Mouse (Mus musculus) megakaryocyte-erythroid progenitor cell, adult 5 weeks (primary cell): ENCODE results near the gene Gsdma. TPM values are rescaled to one million over a fixed set of nuclear protein-coding genes. Genes with fewer than 3 reads are reported as not detected.

Experiments used
- polyA plus RNA-seq: library from polyadenylated mRNA; stranded (reverse); fragments of >175 nt; gene quantifications from 2 replicates; pipeline ENCODE4 v1.2.3, GENCODE M21; 2012

Gene Gsdma
- 0.05 TPM in 1 of 2 replicates, not detected in the other for polyA plus RNA-seq

DNA sequence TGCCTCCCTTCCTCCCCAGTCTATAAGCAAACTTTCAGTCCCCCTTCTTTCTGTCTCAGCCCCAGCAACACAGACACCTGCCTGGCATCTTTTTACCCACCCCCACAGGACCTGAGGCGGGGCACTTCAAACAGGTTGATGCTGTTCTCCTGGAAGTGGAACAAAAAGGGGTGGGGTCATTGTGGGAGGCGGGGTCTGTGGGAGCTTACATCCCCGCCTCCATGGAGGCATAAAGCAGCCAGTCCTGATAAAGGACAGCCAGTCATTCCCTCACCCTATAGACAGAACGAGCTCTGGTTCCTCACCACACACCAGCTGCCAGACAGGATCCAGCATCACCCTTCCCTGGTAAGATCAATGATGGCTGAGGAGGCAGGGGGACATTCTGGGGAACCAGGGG, at the start of gene Gsdma:
Gene Gsdma (plus strand): TSS at position 261 of the 400 bp plus-strand sequence.

DNA sequence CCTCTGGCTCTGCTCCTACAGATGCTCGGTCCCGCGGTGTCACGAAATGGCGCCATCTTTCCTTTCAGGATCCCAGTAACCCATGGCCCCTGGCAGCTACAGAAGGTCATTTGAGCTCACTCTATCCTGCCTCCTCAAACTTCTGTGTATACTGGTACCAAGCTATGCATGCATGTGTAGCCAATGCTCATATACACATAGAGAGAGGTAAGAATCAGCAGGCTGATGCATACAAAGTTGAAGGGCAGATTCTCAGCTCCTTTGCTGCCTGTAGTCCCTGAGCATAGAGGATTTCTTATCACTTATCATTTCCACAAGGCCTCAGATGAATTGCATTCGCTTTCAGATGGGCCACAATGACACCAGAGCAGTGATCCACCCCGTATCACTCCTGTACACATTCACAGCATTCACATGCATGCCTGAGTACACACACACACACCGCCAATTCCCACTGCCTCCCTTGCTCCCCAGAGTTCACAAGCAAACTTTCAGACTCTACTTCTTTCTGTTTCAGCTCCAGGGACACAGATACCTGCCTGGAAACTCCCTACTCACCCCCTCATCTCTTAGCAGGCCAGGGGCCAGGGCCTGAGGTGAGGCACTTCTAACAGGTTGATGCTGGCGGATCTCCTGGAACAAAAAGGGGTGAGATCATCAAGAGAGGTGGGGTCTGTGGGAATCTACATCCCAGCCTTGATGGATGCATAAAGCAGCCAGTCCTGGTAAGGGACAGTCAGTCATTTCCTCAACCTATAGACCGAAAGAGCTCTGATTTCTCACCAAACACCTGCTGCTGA, 38.3 kb upstream of the Gsdma start, which contains the start of the genes Gm12355 and Gsdma3:
Gene Gm12355 (minus strand): TSS at position 51 of the 800 bp plus-strand sequence.
Gene Gsdma3 (plus strand): TSS at position 750 of the 800 bp plus-strand sequence.

DNA sequence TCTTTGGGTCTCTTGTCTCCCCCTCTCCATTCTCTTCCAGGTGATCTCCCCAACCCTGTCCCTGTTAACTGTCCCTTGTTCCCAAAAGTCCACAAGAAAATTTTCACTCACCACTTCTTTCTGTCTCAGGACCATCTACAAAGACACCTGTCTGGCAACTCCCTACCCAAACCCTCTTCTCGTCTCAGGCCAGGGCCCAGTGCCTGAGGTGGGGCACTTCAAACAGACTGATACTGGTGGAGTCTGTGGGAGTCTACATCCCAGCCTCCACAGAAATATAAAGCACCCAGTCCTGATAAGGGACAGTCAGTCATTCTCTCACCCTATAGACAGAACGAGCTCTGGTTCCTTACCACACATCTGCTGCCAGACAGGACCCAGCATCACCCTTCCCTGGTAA, 17.7 kb upstream of the Gsdma start, which contains the start of gene Gsdma2:
Gene Gsdma2 (plus strand): TSS at position 301 of the 400 bp plus-strand sequence.

DNA sequence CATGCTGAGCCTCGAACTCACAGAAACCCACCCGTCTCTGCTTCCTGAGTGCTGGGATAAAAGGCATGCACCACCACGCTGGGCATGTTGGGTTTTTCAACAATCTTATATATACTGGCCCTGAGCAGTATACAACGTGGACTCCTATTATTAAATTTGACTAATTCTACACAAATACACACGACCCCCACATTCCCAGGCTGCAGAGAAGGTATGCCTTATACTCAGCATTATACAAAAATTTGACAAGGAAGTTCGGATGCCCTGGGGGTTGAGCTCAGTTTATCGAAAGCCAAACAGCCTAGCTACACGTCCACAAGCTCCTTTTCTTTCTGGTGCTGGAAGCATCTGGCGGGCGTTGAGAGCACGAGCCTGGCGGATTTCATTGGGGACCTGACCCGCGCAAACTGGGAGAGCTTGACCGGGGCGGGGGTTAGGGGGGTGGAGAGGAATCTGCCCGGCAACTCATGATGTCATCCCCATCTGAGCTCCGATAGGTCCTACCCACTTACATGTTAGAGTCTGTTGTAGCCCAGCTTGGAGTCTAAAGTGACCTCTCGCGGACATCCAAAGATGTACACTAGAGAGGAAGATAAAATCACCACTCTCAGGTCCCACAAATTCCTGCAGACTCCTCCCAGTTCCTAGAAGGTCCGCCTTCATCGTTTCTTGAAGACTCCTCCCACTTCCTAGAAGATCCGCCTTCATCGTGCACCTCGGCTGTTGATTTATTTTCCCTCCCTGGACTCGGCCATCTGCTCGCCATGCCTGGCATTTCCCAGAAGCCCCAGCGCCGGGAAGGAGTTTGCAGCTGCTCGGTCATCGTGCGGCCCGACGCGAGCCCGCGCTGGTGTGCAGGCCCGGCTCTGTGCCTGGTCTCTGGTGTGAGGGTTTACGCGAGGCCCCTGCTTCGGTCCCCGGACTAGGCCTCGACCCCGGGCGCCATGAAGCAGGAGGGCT, 17.9 kb downstream of the Gsdma start, which contains the start of gene Psmd3:
Gene Psmd3 (plus strand): TSS at position 769 of the 960 bp plus-strand sequence.

DNA sequence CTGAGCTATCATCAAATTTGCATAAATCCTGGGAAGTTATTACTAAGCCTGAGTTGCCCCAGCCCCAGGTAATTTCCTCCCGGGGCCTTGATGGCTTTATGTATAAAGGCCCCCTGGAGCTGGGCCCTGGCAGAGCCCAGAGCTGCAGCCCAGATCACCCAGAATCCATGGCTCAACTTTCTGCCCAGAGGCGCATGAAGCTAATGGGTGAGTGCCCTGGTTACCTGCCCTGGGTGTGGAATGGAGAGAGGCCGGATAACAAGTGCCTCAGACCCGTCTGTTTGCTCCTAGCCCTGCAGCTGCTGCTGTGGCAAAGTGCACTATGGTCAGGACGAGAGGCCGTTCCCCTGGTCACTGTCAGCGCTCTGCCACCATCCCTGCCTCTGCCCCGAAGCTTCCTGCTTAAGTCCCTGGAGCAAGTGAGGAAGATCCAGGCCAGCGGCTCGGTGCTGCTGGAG, 37.1 kb downstream of the Gsdma start, which contains the start of gene Csf3:
Gene Csf3 (plus strand): TSS at position 51 of the 458 bp plus-strand sequence.

Other genes starting within 250 kb of the Gsdma start
- gene Mien1, start 225.4 kb upstream of the Gsdma start, polyA plus RNA-seq: 57.5 and 63.4 TPM in 2 replicates
- gene Grb7, start 218.0 kb upstream of the Gsdma start, polyA plus RNA-seq: 0.75 and 2.6 TPM in 2 replicates
- 0.79 and 0.83 TPM in 2 replicates for gene Ikzf3, start 118.3 kb upstream of the Gsdma start, polyA plus RNA-seq
- gene Zpbp2, start 113.3 kb upstream of the Gsdma start, polyA plus RNA-seq: 0.17 and 0.28 TPM in 2 replicates
- gene Ormdl3, start 77.0 kb upstream of the Gsdma start, polyA plus RNA-seq: 22.3 and 28.1 TPM in 2 replicates
- 0.12 TPM in 1 of 2 replicates, not detected in the other for gene Lrrc3c, start 66.1 kb upstream of the Gsdma start, polyA plus RNA-seq
- gene Gm12355, start 38.7 kb upstream of the Gsdma start, polyA plus RNA-seq: not detected in 2 replicates
- gene Gsdma3, start 38.0 kb upstream of the Gsdma start, polyA plus RNA-seq: not detected in 2 replicates
- gene Gsdma2, start 17.6 kb upstream of the Gsdma start, polyA plus RNA-seq: not detected in 2 replicates
- gene Psmd3, start 18.2 kb downstream of the Gsdma start, polyA plus RNA-seq: 145 and 178 TPM in 2 replicates
- 0.08 and 0.45 TPM in 2 replicates for gene Csf3, start 36.9 kb downstream of the Gsdma start, polyA plus RNA-seq
- gene Med24, start 65.1 kb downstream of the Gsdma start, polyA plus RNA-seq: 92.5 and 107 TPM in 2 replicates
- 76.8 and 81.3 TPM in 2 replicates for gene Thra, start 76.3 kb downstream of the Gsdma start, polyA plus RNA-seq
- gene Nr1d1, start 111.0 kb downstream of the Gsdma start, polyA plus RNA-seq: 6.6 and 10.2 TPM in 2 replicates
- gene Msl1, start 131.2 kb downstream of the Gsdma start, polyA plus RNA-seq: 72.9 and 73.6 TPM in 2 replicates
- gene Casc3, start 140.6 kb downstream of the Gsdma start, polyA plus RNA-seq: 35.5 and 41.4 TPM in 2 replicates
- 0.75 and 1.0 TPM in 2 replicates for gene Rapgefl1, start 172.4 kb downstream of the Gsdma start, polyA plus RNA-seq
- 24.6 and 26.7 TPM in 2 replicates for gene Wipf2, start 199.3 kb downstream of the Gsdma start, polyA plus RNA-seq
- 2.5 and 3.2 TPM in 2 replicates for gene Cdc6, start 243.4 kb downstream of the Gsdma start, polyA plus RNA-seq